Mouse (Mus musculus) liver, postnatal 0 days (tissue): ENCODE measurements around the gene Vps35l. TPM values are rescaled to one million over a fixed set of nuclear protein-coding genes. Genes with fewer than 3 reads are reported as not detected.

ENCODE experiments used
- ATAC-seq: fragments of 200-750 bp; cut with Nextera tagmentation; 2 replicates; pipeline ENCODE4 v1.8.0; 2017; ENCODE audit warnings: mild to moderate bottlenecking, moderate library complexity
- DNase-seq: peaks from one replicate; pipeline ENCODE4 v3.0.0-alpha.2; 2016
- H3K27ac ChIP-seq: fragments of 300-500 bp; sonication (generic); 2 replicates; pipeline ENCODE4 v1.5.1; 2014; ENCODE audit warnings: antibody characterized with exemption, moderate library complexity, mild to moderate bottlenecking, low read depth
- H3K27me3 ChIP-seq: fragments of 300-500 bp; sonication (generic); 2 replicates; pipeline ENCODE4 v1.6.1; 2014; ENCODE audit warnings: low read length, control low read depth, mixed read lengths; ENCODE audit not compliant: insufficient read depth
- H3K36me3 ChIP-seq: fragments of 300-500 bp; sonication (generic); replicated peaks from 2 replicates; pipeline ENCODE4 v1.6.1; 2014; ENCODE audit warnings: mild to moderate bottlenecking, control low read depth, low read length, moderate library complexity, mixed read lengths; ENCODE audit not compliant: insufficient read depth
- H3K4me1 ChIP-seq: fragments of 300-500 bp; sonication (generic); 2 replicates; pipeline ENCODE4 v1.6.1; 2014; ENCODE audit warnings: antibody characterized with exemption, mild to moderate bottlenecking, control low read depth; ENCODE audit not compliant: insufficient read depth
- H3K4me2 ChIP-seq: fragments of 300-500 bp; sonication (generic); 2 replicates; pipeline ENCODE4 v1.6.1; 2014; ENCODE audit warnings: low read depth, mild to moderate bottlenecking, low read length, moderate library complexity, mixed read lengths
- H3K4me3 ChIP-seq: fragments of 300-500 bp; sonication (generic); 2 replicates; pipeline ENCODE4 v1.5.1; 2014; ENCODE audit warnings: low read depth, low read length
- H3K9ac ChIP-seq: fragments of 300-500 bp; sonication (generic); replicated peaks from 2 replicates; pipeline ENCODE4 v1.6.1; 2014; ENCODE audit warnings: mild to moderate bottlenecking, moderate library complexity
- H3K9me3 ChIP-seq: fragments of 300-500 bp; sonication (generic); 2 replicates; pipeline ENCODE4 v1.6.1; 2016; ENCODE audit warnings: mild to moderate bottlenecking, control low read depth, low read length, mixed read lengths
- CTCF ChIP-seq: sonication (generic); IDR thresholded peaks from 2 replicates; pipeline ENCODE4 v1.5.1; 2016; ENCODE audit warnings: antibody characterized with exemption, low read depth
- EP300 ChIP-seq: IDR thresholded peaks from 2 replicates; pipeline ENCODE4 v1.6.1; 2016; ENCODE audit warnings: antibody characterized with exemption, low read depth, mild to moderate bottlenecking
- WGBS: fragments of 180-500 bp; shearing (Covaris S2); extraction: QIAGEN DNeasy Blood & Tissue Kit; methylation state at CpG from one replicate; pipeline ENCODE4 v1.1.7; 2014; ENCODE audit not compliant: insufficient replicate concordance; 5-methylcytosine and 5-hydroxymethylcytosine counted together
- polyA plus RNA-seq: library from polyadenylated mRNA; unstranded; fragments of >200 nt; fragmentation: Nextera tagmentation; extraction: Ambion mirVana; gene quantifications from 2 replicates; pipeline ENCODE4 v1.2.1, GENCODE M21; 2015

Vps35l gene
- polyA plus RNA-seq, 1 experiment from 2014 or later = 20.5 TPM

- TF ChIP-seq EP300 (no peak), CTCF (no peak)
- H3K27ac ChIP-seq = no peak overlapping the region
- WGBS = 85% methylated on average over 4 of the region's 4 CpGs
These were observed 73.6 kb downstream of the Vps35l start for GRCm38 (mm10) chr7:118813592-118813991.

GRCm38 (mm10) chr7:118816275-118816674 lies 76.2 kb downstream of the Vps35l start:
- DNase-seq = no peak
- Histone ChIP-seq H3K27me3 (no peaks in the 10 kb centered on the region), H3K9ac (no peak overlapping the region), H3K27ac (no peak overlapping the region), H3K36me3 (peaks cover 12% of the 10 kb centered on the region; the same call in 1 of the 2 replicates), H3K4me2 (no peak overlapping the region), H3K9me3 (no peaks in the 10 kb centered on the region), H3K4me3 (no peak overlapping the region), H3K4me1 (0 out of 2 replicates have a peak, but pooled peaks cover 3% of the 10 kb centered on the region)
- ATAC-seq = peak; percentile 58; the same call in 1 of the 2 replicates
- TF ChIP-seq CTCF (no peak), EP300 (no peak)
- 66% methylated on average over 3 of the region's 3 CpGs for WGBS

More at GRCm38 (mm10) chr7:118813592-118813991, 73.6 kb downstream of the Vps35l start:
- Histone ChIP-seq H3K4me1 (0 out of 2 replicates have a peak, but pooled peaks cover 3% of the 10 kb centered on the region), H3K4me3 (no peak overlapping the region), H3K4me2 (no peak overlapping the region), H3K27me3 (no peaks in the 10 kb centered on the region), H3K9ac (no peak overlapping the region), H3K36me3 (peaks cover 13% of the 10 kb centered on the region), H3K9me3 (no peaks in the 10 kb centered on the region)
- ATAC-seq (no peak), DNase-seq (no peak)

DNA sequence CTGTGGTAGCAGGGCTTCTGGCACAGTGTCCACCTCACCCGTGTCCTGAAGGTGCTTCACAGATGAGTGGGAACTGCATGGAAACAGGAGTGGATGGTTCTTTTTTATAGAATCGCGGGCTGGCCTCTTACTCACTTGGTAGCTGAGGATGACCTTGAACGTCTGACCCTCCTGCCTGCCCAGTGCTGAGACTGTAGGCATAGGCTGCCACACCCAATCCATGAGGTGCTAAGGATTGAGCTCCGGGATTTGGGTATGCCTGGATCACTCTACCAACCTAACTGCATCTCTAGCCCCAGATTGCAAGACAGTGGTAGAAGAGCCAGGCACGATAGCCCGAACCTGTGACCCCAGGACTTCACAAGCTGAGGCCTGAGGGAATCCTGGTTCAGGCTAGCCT lies 77.7 kb downstream of the Vps35l start:
- Histone ChIP-seq H3K9me3 (no peaks in the 10 kb centered on the region), H3K9ac (no peak overlapping the region), H3K36me3 (peaks cover 12% of the 10 kb centered on the region; the same call in 1 of the 2 replicates), H3K4me3 (no peak overlapping the region), H3K4me1 (0 out of 2 replicates have a peak, but pooled peaks cover 3% of the 10 kb centered on the region), H3K27ac (no peak overlapping the region), H3K27me3 (no peaks in the 10 kb centered on the region), H3K4me2 (no peak overlapping the region)
- ATAC-seq (no peak), DNase-seq (no peak)
- 85% methylated on average over 7 of the region's 7 CpGs for WGBS
- TF ChIP-seq EP300 (no peak), CTCF (no peak)

DNA sequence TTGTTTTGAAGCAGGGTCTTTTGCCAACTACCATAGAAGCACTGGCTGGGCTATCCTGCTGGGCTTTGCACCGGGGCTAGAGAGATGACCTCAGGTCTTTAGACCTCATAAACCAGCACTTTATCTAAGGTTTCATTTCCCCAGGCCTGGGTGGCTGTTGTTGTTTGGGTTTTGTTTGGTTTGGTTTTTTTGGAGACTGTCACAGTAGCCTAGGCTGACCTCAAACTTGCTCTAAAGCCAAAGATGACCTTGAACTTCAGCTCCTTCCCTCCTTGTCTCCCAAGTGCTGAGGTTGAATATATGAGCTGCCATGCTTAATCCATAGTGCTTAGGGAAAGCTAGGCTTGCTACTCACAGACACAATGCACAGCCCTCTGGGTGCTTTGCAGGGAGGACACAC lies 79.6 kb downstream of the Vps35l start:
- DNase-seq (no peak), ATAC-seq (no peak)
- no peak for TF ChIP-seq CTCF
- no peak for TF ChIP-seq EP300
- H3K9ac ChIP-seq = no peak overlapping the region
- no peaks in the 10 kb centered on the region for H3K27me3 ChIP-seq
- no peak overlapping the region for H3K4me3 ChIP-seq
- peaks cover 12% of the 10 kb centered on the region; the same call in 1 of the 2 replicates for H3K36me3 ChIP-seq
- no peaks in the 10 kb centered on the region for H3K9me3 ChIP-seq
- no peak overlapping the region for H3K27ac ChIP-seq
- no peak overlapping the region for H3K4me2 ChIP-seq
- 0 out of 2 replicates have a peak, but pooled peaks cover 3% of the 10 kb centered on the region for H3K4me1 ChIP-seq
- WGBS = 40% methylated on average over 1 of the region's 1 CpGs

GRCm38 (mm10) chr7:118821356-118821755 lies 81.3 kb downstream of the Vps35l start:
- no peak for TF ChIP-seq EP300
- TF ChIP-seq CTCF = no peak
- ATAC-seq (no peak), DNase-seq (no peak)
- Histone ChIP-seq H3K4me2 (no peak overlapping the region), H3K4me3 (no peak overlapping the region), H3K27ac (no peak overlapping the region), H3K36me3 (peaks cover 14% of the 10 kb centered on the region), H3K9me3 (no peaks in the 10 kb centered on the region), H3K4me1 (no peaks in the 10 kb centered on the region), H3K9ac (no peak overlapping the region), H3K27me3 (no peaks in the 10 kb centered on the region)
- 68% methylated on average over 7 of the region's 7 CpGs for WGBS

- Histone ChIP-seq H3K36me3 (peaks cover 14% of the 10 kb centered on the region), H3K4me1 (no peaks in the 10 kb centered on the region), H3K27ac (no peak overlapping the region), H3K9ac (no peak overlapping the region), H3K4me3 (no peak overlapping the region), H3K9me3 (no peaks in the 10 kb centered on the region), H3K4me2 (no peak overlapping the region), H3K27me3 (no peaks in the 10 kb centered on the region)
- TF ChIP-seq CTCF (no peak), EP300 (no peak)
- DNase-seq (no peak), ATAC-seq (no peak)
- 82% methylated on average over 12 of the region's 12 CpGs for WGBS
These were observed 82.0 kb downstream of the Vps35l start for GRCm38 (mm10) chr7:118821887-118822556.

DNA sequence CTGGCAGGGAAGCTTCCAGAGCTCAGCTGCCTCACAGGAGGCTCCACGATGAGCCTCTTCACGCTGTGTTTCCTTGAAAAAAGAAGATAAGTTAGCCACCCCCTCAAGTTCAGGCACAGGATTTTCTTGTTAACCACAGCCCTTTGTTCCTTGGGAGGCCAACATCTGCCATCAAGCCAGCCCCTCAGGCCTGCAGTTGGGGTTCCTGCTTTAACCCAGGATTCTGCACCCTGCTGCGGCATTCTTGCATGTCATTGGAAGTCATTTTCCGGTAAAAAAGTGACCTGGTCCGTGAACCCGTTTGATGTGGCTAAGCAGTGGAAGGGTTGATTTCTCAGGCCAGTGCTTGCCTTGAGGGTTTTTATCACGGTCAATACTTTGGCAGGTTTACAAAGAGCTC lies 84.4 kb downstream of the Vps35l start:
- Histone ChIP-seq H3K27me3 (no peaks in the 10 kb centered on the region), H3K4me1 (no peaks in the 10 kb centered on the region), H3K4me2 (no peak overlapping the region)

More for the DNA sequence above, 84.4 kb downstream of the Vps35l start:
- TF ChIP-seq CTCF (no peak), EP300 (no peak)
- ATAC-seq (no peak), DNase-seq (no peak)
- Histone ChIP-seq H3K9ac (no peak overlapping the region), H3K4me3 (no peak overlapping the region), H3K36me3 (peaks cover 13% of the 10 kb centered on the region), H3K9me3 (no peaks in the 10 kb centered on the region), H3K27ac (no peak overlapping the region)
- 78% methylated on average over 7 of the region's 7 CpGs for WGBS
